Mouse (Mus musculus) intestine, embryonic 14.5 days (tissue): ENCODE data around the gene Col15a1. TPM values are rescaled to one million over a fixed set of nuclear protein-coding genes. Genes with fewer than 3 reads are reported as not detected.

Experiments used
- ATAC-seq: fragments of 200-750 bp; cut with Nextera tagmentation; replicated peaks from 2 replicates; pipeline ENCODE4 v1.8.0; 2017; ENCODE audit warnings: low read depth, moderate number of reproducible peaks, moderate TSS enrichment, moderate library complexity; ENCODE audit not compliant: low FRiP score, low TSS enrichment
- DNase-seq: peaks from one replicate; pipeline ENCODE4 v3.0.0-alpha.2; 2018; ENCODE audit warnings: low spot score
- H3K27ac ChIP-seq: fragments of 300-500 bp; sonication (generic); 2 replicates; pipeline ENCODE4 v1.5.1; 2014; ENCODE audit warnings: low read depth, mild to moderate bottlenecking, control low read depth
- H3K27me3 ChIP-seq: fragments of 300-500 bp; sonication (generic); replicated peaks from 2 replicates; pipeline ENCODE4 v1.6.1; 2014; ENCODE audit warnings: low read length, control low read depth; ENCODE audit not compliant: control insufficient read depth, insufficient read depth
- H3K36me3 ChIP-seq: fragments of 300-500 bp; sonication (generic); 2 replicates; pipeline ENCODE4 v1.6.1; 2014; ENCODE audit warnings: low read length, control low read depth; ENCODE audit not compliant: control insufficient read depth, insufficient read depth
- H3K4me1 ChIP-seq: fragments of 300-500 bp; sonication (generic); replicated peaks from 2 replicates; pipeline ENCODE4 v1.6.1; 2014; ENCODE audit warnings: low read length, control low read depth, mixed read lengths; ENCODE audit not compliant: control insufficient read depth, insufficient read depth
- H3K4me2 ChIP-seq: fragments of 300-500 bp; sonication (generic); 2 replicates; pipeline ENCODE4 v1.6.1; 2014; ENCODE audit warnings: low read length
- H3K4me3 ChIP-seq: fragments of 300-500 bp; sonication (generic); 2 replicates; pipeline ENCODE4 v1.5.1; 2014; ENCODE audit warnings: low read depth, low read length, control low read depth, mixed read lengths
- H3K9ac ChIP-seq: fragments of 300-500 bp; sonication (generic); 2 replicates; pipeline ENCODE4 v1.6.1; 2014; ENCODE audit warnings: mild to moderate bottlenecking, low read length
- H3K9me3 ChIP-seq: fragments of 300-500 bp; sonication (generic); 2 replicates; pipeline ENCODE4 v1.6.1; 2016; ENCODE audit warnings: low read length, control low read depth; ENCODE audit not compliant: control insufficient read depth
- WGBS: fragments of 180-500 bp; shearing (Covaris S2); extraction: QIAGEN DNeasy Blood & Tissue Kit; methylation state at CpG from one replicate; pipeline ENCODE4 v1.1.7; 2014; 5-methylcytosine and 5-hydroxymethylcytosine counted together
- polyA plus RNA-seq: library from polyadenylated mRNA; unstranded; fragments of >200 nt; fragmentation: Nextera tagmentation; extraction: Ambion mirVana; gene quantifications from 2 replicates; pipeline ENCODE4 v1.2.1, GENCODE M21; 2014

The Col15a1 gene
- polyA plus RNA-seq, 1 experiment from 2014 or later, result 15.5 TPM

GRCm38 (mm10) chr4:47349759-47350158 lies 141.8 kb downstream of the Col15a1 start:
- H3K36me3 ChIP-seq, result no peaks in the 10 kb centered on the region
- ATAC-seq, result no peak
- WGBS, result 58% methylated on average over 6 of the region's 6 CpGs
- H3K9ac ChIP-seq, result no peak overlapping the region
- H3K4me1 ChIP-seq, result peaks cover 13% of the 10 kb centered on the region
- DNase-seq, result no peak
- H3K4me2 ChIP-seq, result no peak overlapping the region
- no peaks in the 10 kb centered on the region for H3K9me3 ChIP-seq
- no peak overlapping the region for H3K4me3 ChIP-seq
- no peak overlapping the region for H3K27ac ChIP-seq
- H3K27me3 ChIP-seq, result no peaks in the 10 kb centered on the region

GRCm38 (mm10) chr4:47351386-47352049 lies 143.6 kb downstream of the Col15a1 start:
- H3K4me2 ChIP-seq, result peak overlapping the region; percentile 99
- no peaks in the 10 kb centered on the region for H3K27me3 ChIP-seq
- ATAC-seq (no peak), DNase-seq (peak; percentile 71)
- peaks cover 14% of the 10 kb centered on the region for H3K4me1 ChIP-seq
- peak overlapping the region; percentile 79; the same call in 1 of the 2 replicates for H3K27ac ChIP-seq
- peak overlapping the region; percentile 91 for H3K4me3 ChIP-seq
- H3K9ac ChIP-seq, result peak overlapping the region; percentile 65; the same call in 1 of the 2 replicates
- WGBS, result 24% methylated on average over 9 of the region's 9 CpGs
- no peaks in the 10 kb centered on the region for H3K36me3 ChIP-seq
- H3K9me3 ChIP-seq, result no peaks in the 10 kb centered on the region

GRCm38 (mm10) chr4:47352061-47352661 lies 144.2 kb downstream of the Col15a1 start:
- ATAC-seq (no peak), DNase-seq (peak; percentile 78)
- Histone ChIP-seq H3K36me3 (no peaks in the 10 kb centered on the region), H3K4me2 (peak overlapping the region; percentile 99), H3K9ac (peak overlapping the region; percentile 65), H3K27ac (peak overlapping the region; percentile 79), H3K9me3 (no peaks in the 10 kb centered on the region), H3K27me3 (no peaks in the 10 kb centered on the region), H3K4me1 (peaks cover 14% of the 10 kb centered on the region), H3K4me3 (peak overlapping the region; percentile 91)
- under 1% methylated on average over 32 of the region's 32 CpGs for WGBS

GRCm38 (mm10) chr4:47352803-47353388 lies 144.9 kb downstream of the Col15a1 start, which contains the start of gene Tgfbr1:
Gene Tgfbr1, plus strand, starts transcription at chr4:47353222.
- Histone ChIP-seq H3K9ac (peak within 1 kb of the TSS; percentile 94), H3K4me1 (peaks cover 14% of the 10 kb centered on the region), H3K4me2 (peak within 1 kb of the TSS; percentile 99), H3K9me3 (no peaks in the 10 kb centered on the region), H3K36me3 (no peaks in the 10 kb centered on the region), H3K4me3 (peak within 1 kb of the TSS; percentile 91), H3K27me3 (no peaks in the 10 kb centered on the region), H3K27ac (peak within 1 kb of the TSS; percentile 95)
- ATAC-seq (peak; percentile 99), DNase-seq (peak; percentile 97)
- WGBS, result under 1% methylated on average over 47 of the region's 65 CpGs

- peak; percentile 82 for ATAC-seq
- peak overlapping the region; percentile 91 for H3K4me3 ChIP-seq
- H3K27me3 ChIP-seq, result no peaks in the 10 kb centered on the region
- WGBS, result under 1% methylated on average over 48 of the region's 73 CpGs
- no peaks in the 10 kb centered on the region for H3K36me3 ChIP-seq
- peak overlapping the region; percentile 58 for H3K4me2 ChIP-seq
- H3K9ac ChIP-seq, result peak overlapping the region; percentile 94
- peaks cover 14% of the 10 kb centered on the region for H3K4me1 ChIP-seq
- H3K27ac ChIP-seq, result peak overlapping the region; percentile 95
- peak; percentile 78 for DNase-seq
- H3K9me3 ChIP-seq, result no peaks in the 10 kb centered on the region
These were observed 145.6 kb downstream of the Col15a1 start for GRCm38 (mm10) chr4:47353416-47354111.

DNA sequence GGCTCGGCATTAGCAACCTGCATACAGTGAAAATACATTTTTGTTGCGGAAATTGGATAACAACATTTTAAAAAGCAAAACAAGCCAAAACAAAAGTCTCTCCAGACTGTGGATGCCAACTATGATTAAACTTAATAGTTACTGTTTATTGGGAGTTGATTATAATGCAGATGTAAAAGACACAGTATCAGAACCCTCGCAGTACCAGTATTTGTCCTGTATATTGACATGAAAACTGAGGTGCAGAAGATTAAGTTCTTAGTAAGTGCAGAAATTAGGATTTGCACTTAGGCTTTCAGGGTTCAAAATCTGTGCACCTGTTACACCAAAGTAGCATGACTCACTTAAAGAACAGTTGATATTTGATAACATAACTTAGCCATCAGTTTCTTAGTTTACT lies 146.3 kb downstream of the Col15a1 start:
- Histone ChIP-seq H3K27me3 (no peaks in the 10 kb centered on the region), H3K27ac (no peak overlapping the region), H3K4me1 (peaks cover 14% of the 10 kb centered on the region), H3K9ac (peak overlapping the region; percentile 94), H3K36me3 (no peaks in the 10 kb centered on the region), H3K4me2 (peak overlapping the region; percentile 58), H3K9me3 (no peaks in the 10 kb centered on the region), H3K4me3 (peak overlapping the region; percentile 91)
- no peak for ATAC-seq
- 39% methylated on average over 3 of the region's 3 CpGs for WGBS
- DNase-seq, result no peak

DNA sequence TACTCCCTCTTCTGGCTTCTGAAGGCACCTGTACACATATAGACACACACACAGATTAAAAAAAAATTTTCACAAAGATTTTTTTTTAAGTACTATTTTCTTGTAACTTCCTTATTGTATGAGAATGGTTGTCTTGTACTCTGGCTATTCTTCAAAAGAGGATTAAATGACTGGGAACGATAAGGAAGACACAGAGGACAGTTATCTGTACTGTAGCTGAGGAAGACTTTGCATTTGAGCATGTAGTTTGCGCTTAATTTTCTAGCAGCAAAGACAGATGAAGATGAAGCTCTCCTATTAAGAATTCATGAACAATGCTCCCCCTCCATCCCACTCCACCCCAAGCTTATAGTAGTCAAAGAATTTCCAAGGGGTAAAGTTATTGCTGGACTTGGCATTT lies 154.7 kb downstream of the Col15a1 start:
- Histone ChIP-seq H3K36me3 (no peaks in the 10 kb centered on the region), H3K27me3 (no peaks in the 10 kb centered on the region), H3K4me2 (no peak overlapping the region), H3K4me3 (no peak overlapping the region), H3K9me3 (no peaks in the 10 kb centered on the region), H3K4me1 (no peaks in the 10 kb centered on the region; the same call in 1 of the 2 replicates), H3K27ac (no peak overlapping the region), H3K9ac (no peak overlapping the region)
- ATAC-seq (no peak), DNase-seq (no peak)
- 82% methylated on average over 2 of the region's 2 CpGs for WGBS
